Mouse (Mus musculus): ENCODE results near the gene Wwp2. TPM values are rescaled to one million over a fixed set of nuclear protein-coding genes. Genes with fewer than 3 reads are reported as not detected.
A peak's percentile ranks its signal among the peaks of the same experiment; 100 is the strongest.

The Wwp2 gene
- polyA plus RNA-seq, 1 experiment from 2014 or later = 37.9 TPM

DNA sequence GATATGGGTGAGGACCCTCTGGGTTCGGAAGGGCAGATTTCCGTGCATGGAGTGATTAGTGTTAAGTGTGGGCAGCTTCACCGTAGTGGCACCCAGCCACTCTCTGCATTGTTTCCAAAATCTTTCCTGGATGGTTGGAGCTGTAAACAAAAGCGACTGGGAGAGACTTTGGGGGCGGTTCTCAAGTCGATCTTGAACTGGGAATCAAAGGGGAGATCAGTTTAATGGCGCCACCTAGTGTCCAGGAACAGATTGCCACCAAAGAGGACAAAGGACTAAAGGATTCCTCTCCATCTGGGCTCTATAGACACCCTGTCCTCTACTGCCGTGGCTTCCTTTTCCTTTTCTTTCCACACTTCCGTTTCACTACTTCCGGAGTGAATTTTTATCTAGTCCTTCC lies 140.5 kb downstream of the Wwp2 start:
- Histone ChIP-seq H3K4me2 (peak overlapping the region; percentile 44), H3K9ac (peak overlapping the region; percentile 49; the same call in 1 of the 2 replicates), H3K36me3 (peaks cover 40% of the 10 kb centered on the region), H3K9me3 (replicated peaks) (no peaks in the 10 kb centered on the region), H3K4me1 (peaks cover 25% of the 10 kb centered on the region), H3K27me3 (replicated peaks) (no peaks in the 10 kb centered on the region), H3K4me3 (0 out of 2 replicates have a peak overlapping the region, but pooled peaks have one; percentile 12), H3K27ac (no peak overlapping the region)
- WGBS (ENCODE audit: insufficient replicate concordance) = 14% methylated on average over 10 of the region's 10 CpGs
- peak; percentile 54; the same call in 1 of the 2 replicates for ATAC-seq

DNA sequence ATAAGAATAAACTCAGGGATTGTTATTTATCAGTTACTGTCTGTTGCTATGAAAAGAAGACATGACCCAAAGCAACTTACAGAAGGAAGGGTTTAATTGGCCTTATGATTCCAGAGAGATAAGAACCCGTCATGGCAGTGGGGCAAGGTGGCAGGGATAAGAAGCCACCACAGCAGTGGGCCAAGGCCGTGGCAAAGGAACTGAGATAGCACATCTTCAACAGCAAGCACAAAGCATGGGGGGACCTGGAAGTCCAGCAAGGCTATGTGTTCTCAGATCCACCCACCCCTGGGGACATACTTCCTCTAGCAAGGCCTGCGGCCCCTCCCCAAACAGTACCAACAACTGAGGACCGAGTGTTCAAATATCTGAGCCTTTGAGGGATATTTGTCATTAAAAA lies 141.5 kb downstream of the Wwp2 start:
- Histone ChIP-seq H3K27me3 (replicated peaks) (no peaks in the 10 kb centered on the region), H3K27ac (peak overlapping the region; percentile 85), H3K4me1 (peaks cover 25% of the 10 kb centered on the region), H3K4me3 (no peak overlapping the region), H3K9ac (no peak overlapping the region), H3K9me3 (replicated peaks) (no peaks in the 10 kb centered on the region), H3K4me2 (peak overlapping the region; percentile 44), H3K36me3 (peaks cover 50% of the 10 kb centered on the region)
- 21% methylated on average over 4 of the region's 4 CpGs for WGBS (ENCODE audit: insufficient replicate concordance)
- peak; percentile 84 for ATAC-seq

DNA sequence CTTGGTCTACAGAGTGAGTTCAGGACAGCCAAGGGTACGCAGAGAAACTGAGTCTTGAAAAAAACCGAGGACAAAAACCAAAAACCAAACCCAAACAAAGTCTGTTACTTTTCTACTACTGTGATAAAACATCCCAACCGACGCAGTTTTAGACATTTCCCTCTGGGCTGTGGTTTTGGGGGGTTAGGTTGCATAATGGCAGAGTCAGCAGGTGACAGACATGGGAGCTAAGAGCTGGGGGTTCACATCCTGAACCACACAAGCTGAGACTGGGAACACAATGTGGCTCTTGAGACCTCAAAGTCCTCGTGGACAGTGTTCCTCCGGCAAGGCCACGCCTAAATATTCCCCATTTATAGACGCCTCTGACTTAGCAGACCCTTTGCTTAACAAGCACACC lies 142.0 kb downstream of the Wwp2 start:
- Histone ChIP-seq H3K9ac (no peak overlapping the region), H3K27me3 (replicated peaks) (no peaks in the 10 kb centered on the region), H3K9me3 (replicated peaks) (no peaks in the 10 kb centered on the region), H3K4me1 (peaks cover 25% of the 10 kb centered on the region), H3K4me2 (peak overlapping the region; percentile 44; the same call in 1 of the 2 replicates), H3K36me3 (peaks cover 54% of the 10 kb centered on the region), H3K4me3 (no peak overlapping the region), H3K27ac (peak overlapping the region; percentile 85)
- ATAC-seq = no peak
- WGBS (ENCODE audit: insufficient replicate concordance) = 40% methylated on average over 8 of the region's 8 CpGs

- H3K9ac ChIP-seq = no peak overlapping the region
- H3K36me3 ChIP-seq = peaks cover 59% of the 10 kb centered on the region
- 68% methylated on average over 8 of the region's 8 CpGs for WGBS (ENCODE audit: insufficient replicate concordance)
- ATAC-seq = no peak
- H3K4me2 ChIP-seq = no peak overlapping the region
- no peaks in the 10 kb centered on the region for H3K27me3 ChIP-seq (replicated peaks)
- peaks cover 25% of the 10 kb centered on the region for H3K4me1 ChIP-seq
- H3K27ac ChIP-seq = peak overlapping the region; percentile 85
- no peak overlapping the region for H3K4me3 ChIP-seq
- H3K9me3 ChIP-seq (replicated peaks) = no peaks in the 10 kb centered on the region
These were observed 142.4 kb downstream of the Wwp2 start for GRCm38 (mm10) chr8:107578541-107578940.

- 90% methylated on average over 13 of the region's 13 CpGs for WGBS (ENCODE audit: insufficient replicate concordance)
- Histone ChIP-seq H3K27me3 (replicated peaks) (no peaks in the 10 kb centered on the region), H3K27ac (no peak overlapping the region), H3K4me3 (no peak overlapping the region), H3K4me1 (peaks cover 40% of the 10 kb centered on the region), H3K4me2 (no peak overlapping the region), H3K9ac (no peak overlapping the region), H3K9me3 (replicated peaks) (no peaks in the 10 kb centered on the region), H3K36me3 (peaks cover 82% of the 10 kb centered on the region)
- no peak for ATAC-seq
These were observed 144.7 kb downstream of the Wwp2 start for GRCm38 (mm10) chr8:107580879-107581278.

- peaks cover 88% of the 10 kb centered on the region for H3K36me3 ChIP-seq
These were observed 145.4 kb downstream of the Wwp2 start for GRCm38 (mm10) chr8:107581536-107581935.

GRCm38 (mm10) chr8:107582136-107582535 lies 146.0 kb downstream of the Wwp2 start:
- no peak for ATAC-seq
- H3K27ac ChIP-seq = no peak overlapping the region
- peaks cover 44% of the 10 kb centered on the region for H3K4me1 ChIP-seq
- peaks cover 89% of the 10 kb centered on the region for H3K36me3 ChIP-seq
- no peak overlapping the region for H3K4me3 ChIP-seq
- no peak overlapping the region for H3K9ac ChIP-seq
- H3K27me3 ChIP-seq (replicated peaks) = no peaks in the 10 kb centered on the region
- no peaks in the 10 kb centered on the region for H3K9me3 ChIP-seq (replicated peaks)
- no peak overlapping the region for H3K4me2 ChIP-seq
- 89% methylated on average over 11 of the region's 11 CpGs for WGBS (ENCODE audit: insufficient replicate concordance)

More at GRCm38 (mm10) chr8:107581536-107581935, 145.4 kb downstream of the Wwp2 start:
- no peaks in the 10 kb centered on the region for H3K27me3 ChIP-seq (replicated peaks)
- H3K4me1 ChIP-seq = peaks cover 43% of the 10 kb centered on the region
- no peak overlapping the region for H3K27ac ChIP-seq
- ATAC-seq = no peak
- no peaks in the 10 kb centered on the region for H3K9me3 ChIP-seq (replicated peaks)
- WGBS (ENCODE audit: insufficient replicate concordance) = 88% methylated on average over 4 of the region's 4 CpGs
- H3K9ac ChIP-seq = no peak overlapping the region
- H3K4me3 ChIP-seq = no peak overlapping the region
- no peak overlapping the region for H3K4me2 ChIP-seq

GRCm38 (mm10) chr8:107587429-107587994 lies 151.3 kb downstream of the Wwp2 start:
- Histone ChIP-seq H3K27ac (peak overlapping the region; percentile 78), H3K36me3 (peaks cover 41% of the 10 kb centered on the region), H3K27me3 (replicated peaks) (no peaks in the 10 kb centered on the region), H3K4me1 (peaks cover 29% of the 10 kb centered on the region), H3K4me3 (peak overlapping the region; percentile 79), H3K9me3 (replicated peaks) (no peaks in the 10 kb centered on the region), H3K9ac (peak overlapping the region; percentile 87), H3K4me2 (peak overlapping the region; percentile 87)
- ATAC-seq = peak; percentile 46
- WGBS (ENCODE audit: insufficient replicate concordance) = under 1% methylated on average over 17 of the region's 17 CpGs

GRCm38 (mm10) chr8:107587995-107588780 lies 152.0 kb downstream of the Wwp2 start, which contains the start of gene Psmd7:
Psmd7 (minus strand) TSS chr8:107588464.
- peak within 1 kb of the TSS; percentile 79 for H3K4me3 ChIP-seq
- peak within 1 kb of the TSS; percentile 78 for H3K27ac ChIP-seq
- peak within 1 kb of the TSS; percentile 87 for H3K9ac ChIP-seq
- H3K4me2 ChIP-seq = peak within 1 kb of the TSS; percentile 87
- peaks cover 29% of the 10 kb centered on the region for H3K4me1 ChIP-seq
- H3K27me3 ChIP-seq (replicated peaks) = no peaks in the 10 kb centered on the region; the same call in 1 of the 2 replicates
- peaks cover 34% of the 10 kb centered on the region for H3K36me3 ChIP-seq
- no peaks in the 10 kb centered on the region for H3K9me3 ChIP-seq (replicated peaks)
- 1% methylated on average over 65 of the region's 65 CpGs for WGBS (ENCODE audit: insufficient replicate concordance)
- ATAC-seq = peak; percentile 94

DNA sequence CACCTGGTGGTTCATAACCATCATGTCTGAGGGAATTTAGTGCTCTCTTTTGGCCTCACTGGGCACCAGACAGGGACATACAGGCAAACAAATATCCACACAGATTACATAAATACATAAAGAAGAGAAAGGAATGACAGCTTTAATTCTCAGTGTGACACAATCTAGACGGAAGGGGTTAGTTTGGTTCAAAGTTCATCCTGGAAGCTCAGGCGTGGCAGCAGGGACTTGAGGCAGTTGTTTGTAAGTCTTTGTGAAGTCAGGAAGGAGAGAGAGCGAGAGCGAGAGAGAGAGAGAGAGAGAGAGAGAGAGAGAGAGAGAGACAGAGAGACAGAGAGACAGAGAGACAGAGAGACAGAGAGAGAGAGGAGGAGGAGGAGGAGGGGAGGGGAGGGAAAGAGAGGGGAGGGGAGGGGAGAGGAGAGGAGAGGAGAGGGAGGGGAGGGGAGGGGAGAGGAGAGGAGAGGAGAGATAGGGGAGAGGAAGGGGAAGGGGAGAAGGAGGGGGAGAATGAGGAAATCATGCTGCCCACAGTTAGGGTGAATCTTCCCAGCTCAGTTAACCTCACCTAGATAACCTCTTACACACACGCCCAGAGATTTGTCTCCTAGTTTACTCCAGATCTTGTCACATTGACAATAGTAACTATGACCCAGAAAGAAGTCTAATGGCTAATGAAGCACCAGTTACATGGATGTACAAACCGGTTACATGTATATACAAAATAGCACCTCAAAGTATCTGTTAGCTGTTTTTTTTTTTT lies 158.0 kb downstream of the Wwp2 start:
- Histone ChIP-seq H3K4me1 (0 out of 2 replicates have a peak, but pooled peaks cover 2% of the 10 kb centered on the region), H3K4me3 (no peak overlapping the region), H3K27ac (no peak overlapping the region), H3K27me3 (replicated peaks) (no peaks in the 10 kb centered on the region; the same call in 1 of the 2 replicates), H3K4me2 (no peak overlapping the region), H3K9me3 (replicated peaks) (0 out of 2 replicates have a peak, but pooled peaks cover 4% of the 10 kb centered on the region), H3K9ac (no peak overlapping the region), H3K36me3 (no peaks in the 10 kb centered on the region)
- 53% methylated on average over 6 of the region's 6 CpGs for WGBS (ENCODE audit: insufficient replicate concordance)
- ATAC-seq = no peak

- Histone ChIP-seq H3K27ac (no peak overlapping the region), H3K36me3 (no peaks in the 10 kb centered on the region), H3K9me3 (replicated peaks) (0 out of 2 replicates have a peak, but pooled peaks cover 4% of the 10 kb centered on the region), H3K9ac (no peak overlapping the region), H3K27me3 (replicated peaks) (no peaks in the 10 kb centered on the region; the same call in 1 of the 2 replicates), H3K4me1 (0 out of 2 replicates have a peak, but pooled peaks cover 2% of the 10 kb centered on the region), H3K4me3 (no peak overlapping the region), H3K4me2 (no peak overlapping the region)
- ATAC-seq = no peak
- WGBS (ENCODE audit: insufficient replicate concordance) = 72% methylated on average over 6 of the region's 6 CpGs
These were observed 158.7 kb downstream of the Wwp2 start for GRCm38 (mm10) chr8:107594817-107595216.
